Mouse (Mus musculus): ENCODE measurements at regions not wholly inside any gene's neighbourhood (a gene's known extent, or its start where the extent isn't known, plus 50 kb on each side); places are given as distances from the start of the nearest gene placed in this dataset.
"Not testable (repeated sequence)": the region's sequence is repeated elsewhere in the genome, so short reads cannot be mapped to it uniquely, and the experiment has no call there.

- DNase-seq (ENCODE audit: low read depth, low spot score) = no peak
These were observed 87.6 kb downstream of the Serpinb8 start for GRCm38 (mm10) chr1:107677404-107677803.

GRCm38 (mm10) chr1:107696858-107697257 is 107.1 kb downstream of the Serpinb8 start:
- DNase-seq (ENCODE audit: low read depth, low spot score) = no peak

GRCm38 (mm10) chr1:107706108-107706548 is 116.3 kb downstream of the Serpinb8 start:
- DNase-seq (ENCODE audit: low read depth, low spot score) = no peak

- DNase-seq (ENCODE audit: low read depth, low spot score) = no peak
These were observed 118.8 kb downstream of the Serpinb8 start for GRCm38 (mm10) chr1:107708601-107709000.

GRCm38 (mm10) chr1:107714869-107715268 is 125.1 kb downstream of the Serpinb8 start:
- no peak for DNase-seq (ENCODE audit: low read depth, low spot score)

- DNase-seq (ENCODE audit: low read depth, low spot score) = no peak
These were observed 129.5 kb downstream of the Serpinb8 start for GRCm38 (mm10) chr1:107719304-107719703.

GRCm38 (mm10) chr1:107728113-107728839 is 138.5 kb downstream of the Serpinb8 start:
- no peak for DNase-seq (ENCODE audit: low read depth, low spot score)

- no peak for DNase-seq (ENCODE audit: low read depth, low spot score)
These were observed 175.5 kb downstream of the Serpinb8 start for GRCm38 (mm10) chr1:107765307-107765706.

- no peak for DNase-seq (ENCODE audit: low read depth, low spot score)
These were observed 177.6 kb downstream of the Serpinb8 start for GRCm38 (mm10) chr1:107767198-107767947.

GRCm38 (mm10) chr1:107772967-107773366 is 183.2 kb downstream of the Serpinb8 start:
- no peak for DNase-seq (ENCODE audit: low read depth, low spot score)

GRCm38 (mm10) chr1:107783079-107783478 is 193.3 kb downstream of the Serpinb8 start:
- DNase-seq (ENCODE audit: low read depth, low spot score) = no peak

GRCm38 (mm10) chr1:107805823-107806222 is 216.0 kb downstream of the Serpinb8 start:
- DNase-seq (ENCODE audit: low read depth, low spot score) = no peak

- DNase-seq (ENCODE audit: low read depth, low spot score) = not testable (repeated sequence)
These were observed 217.6 kb downstream of the Serpinb8 start for GRCm38 (mm10) chr1:107807367-107807766.

- DNase-seq (ENCODE audit: low read depth, low spot score) = no peak
These were observed 221.3 kb downstream of the Serpinb8 start for GRCm38 (mm10) chr1:107811136-107811535.

- no peak for DNase-seq (ENCODE audit: low read depth, low spot score)
These were observed 222.1 kb downstream of the Serpinb8 start for GRCm38 (mm10) chr1:107811859-107812258.

GRCm38 (mm10) chr1:107837877-107838276 is 248.1 kb downstream of the Serpinb8 start:
- no peak for DNase-seq (ENCODE audit: low read depth, low spot score)

- DNase-seq (ENCODE audit: low read depth, low spot score) = no peak
These were observed 262.6 kb downstream of the Serpinb8 start for GRCm38 (mm10) chr1:107852386-107852785.

- DNase-seq (ENCODE audit: low read depth, low spot score) = no peak
These were observed 263.2 kb downstream of the Serpinb8 start for GRCm38 (mm10) chr1:107853001-107853400.

- no peak for DNase-seq (ENCODE audit: low read depth, low spot score)
These were observed 308.1 kb downstream of the Serpinb8 start for GRCm38 (mm10) chr1:107897743-107898437.

GRCm38 (mm10) chr1:107899261-107899660 is 309.5 kb downstream of the Serpinb8 start:
- no peak for DNase-seq (ENCODE audit: low read depth, low spot score)

GRCm38 (mm10) chr1:107900449-107900848 is 310.6 kb downstream of the Serpinb8 start:
- DNase-seq (ENCODE audit: low read depth, low spot score) = no peak

GRCm38 (mm10) chr1:107900913-107901312 is 311.1 kb downstream of the Serpinb8 start:
- no peak for DNase-seq (ENCODE audit: low read depth, low spot score)

Measured in mesoderm, embryonic 11.5 days (tissue).